Mouse (Mus musculus) hindbrain, postnatal 0 days (tissue): ENCODE measurements around the gene Gm9844. TPM values are rescaled to one million over a fixed set of nuclear protein-coding genes. Genes with fewer than 3 reads are reported as not detected.

Experiments
- ATAC-seq: fragments of 200-750 bp; cut with Nextera tagmentation; 2 replicates; pipeline ENCODE4 v1.8.0; 2017; ENCODE audit warnings: mild to moderate bottlenecking, moderate TSS enrichment, moderate library complexity
- DNase-seq: peaks from one replicate; pipeline ENCODE4 v3.0.0-alpha.2; 2015; ENCODE audit warnings: low spot score
- H3K27ac ChIP-seq: fragments of 300-500 bp; sonication (generic); 2 replicates; pipeline ENCODE4 v1.5.1; 2014; ENCODE audit warnings: mild to moderate bottlenecking
- H3K27me3 ChIP-seq: fragments of 300-500 bp; sonication (generic); 2 replicates; pipeline ENCODE4 v1.6.1; 2014; ENCODE audit warnings: low read length, mixed read lengths; ENCODE audit not compliant: insufficient read depth
- H3K36me3 ChIP-seq: fragments of 300-500 bp; sonication (generic); 2 replicates; pipeline ENCODE4 v1.6.1; 2014; ENCODE audit warnings: low read length, mixed read lengths; ENCODE audit not compliant: insufficient read depth
- H3K4me1 ChIP-seq: fragments of 300-500 bp; sonication (generic); 2 replicates; pipeline ENCODE4 v1.6.1; 2014; ENCODE audit warnings: antibody characterized with exemption, low read length, mixed read lengths; ENCODE audit not compliant: insufficient read depth
- H3K4me2 ChIP-seq: fragments of 300-500 bp; sonication (generic); 2 replicates; pipeline ENCODE4 v1.6.1; 2014; ENCODE audit warnings: low read depth, mild to moderate bottlenecking, low read length, moderate library complexity, mixed read lengths
- H3K4me3 ChIP-seq: fragments of 300-500 bp; sonication (generic); 2 replicates; pipeline ENCODE4 v1.5.1; 2014; ENCODE audit warnings: low read length
- H3K9ac ChIP-seq: fragments of 300-500 bp; sonication (generic); replicated peaks from 2 replicates; pipeline ENCODE4 v1.6.1; 2014; ENCODE audit warnings: mild to moderate bottlenecking, low read length, moderate library complexity, mixed read lengths
- H3K9me3 ChIP-seq: fragments of 300-500 bp; sonication (generic); 2 replicates; pipeline ENCODE4 v1.6.1; 2016; ENCODE audit warnings: low read length, mixed read lengths
- CTCF ChIP-seq: IDR thresholded peaks from 2 replicates; pipeline ENCODE4 v1.5.1; 2016; ENCODE audit warnings: antibody characterized with exemption, control low read depth, low read depth
- WGBS: fragments of 180-500 bp; shearing (Covaris S2); extraction: QIAGEN DNeasy Blood & Tissue Kit; methylation state at CpG from one replicate; pipeline ENCODE4 v1.1.7; 2014; 5-methylcytosine and 5-hydroxymethylcytosine counted together
- polyA plus RNA-seq: library from polyadenylated mRNA; unstranded; fragments of >200 nt; fragmentation: Nextera tagmentation; extraction: Ambion mirVana; gene quantifications from 2 replicates; pipeline ENCODE4 v1.2.1, GENCODE M21; 2015
- total RNA-seq: library from RNA; depleted of rRNA; stranded (reverse); fragments of >200 nt; gene quantifications from 2 replicates; pipeline ENCODE4 v1.2.3, GENCODE M21; 2014; rRNA removed

Gene Gm9844
- total and polyA plus RNA-seq, 2 experiments from 2014 or later, result 2.5 to 32.5 TPM

- peak; percentile 88 for TF ChIP-seq CTCF
- WGBS, result 12% methylated on average over 3 of the region's 3 CpGs
- H3K4me1 ChIP-seq, result peaks cover 6% of the 10 kb centered on the region; the same call in 1 of the 2 replicates
- H3K4me3 ChIP-seq, result peak overlapping the region; percentile 62
- peak overlapping the region; percentile 68 for H3K27ac ChIP-seq
- H3K27me3 ChIP-seq, result no peaks in the 10 kb centered on the region
- H3K9ac ChIP-seq, result peak overlapping the region; percentile 71; the same call in 1 of the 2 replicates
- DNase-seq (peak; percentile 81), ATAC-seq (no peak)
- H3K36me3 ChIP-seq, result peaks cover 6% of the 10 kb centered on the region; the same call in 1 of the 2 replicates
- H3K4me2 ChIP-seq, result peak overlapping the region; percentile 86
- no peaks in the 10 kb centered on the region for H3K9me3 ChIP-seq
Measured at GRCm38 (mm10) chr7:24904936-24905335, 42.9 kb downstream of the Gm9844 start.

GRCm38 (mm10) chr7:24906551-24906950, 44.5 kb downstream of the Gm9844 start:
- Histone ChIP-seq H3K4me1 (peaks cover 6% of the 10 kb centered on the region; the same call in 1 of the 2 replicates), H3K27me3 (no peaks in the 10 kb centered on the region), H3K9ac (no peak overlapping the region), H3K9me3 (no peaks in the 10 kb centered on the region), H3K4me3 (no peak overlapping the region), H3K27ac (no peak overlapping the region), H3K4me2 (no peak overlapping the region), H3K36me3 (peaks cover 6% of the 10 kb centered on the region; the same call in 1 of the 2 replicates)
- DNase-seq (no peak), ATAC-seq (no peak)
- TF ChIP-seq CTCF, result no peak
- 45% methylated on average over 6 of the region's 6 CpGs for WGBS

- DNase-seq (no peak), ATAC-seq (no peak)
- 47% methylated on average over 13 of the region's 13 CpGs for WGBS
- Histone ChIP-seq H3K4me3 (no peak overlapping the region), H3K36me3 (peaks cover 6% of the 10 kb centered on the region; the same call in 1 of the 2 replicates), H3K27me3 (no peaks in the 10 kb centered on the region), H3K4me1 (peaks cover 6% of the 10 kb centered on the region; the same call in 1 of the 2 replicates), H3K9me3 (no peaks in the 10 kb centered on the region), H3K4me2 (no peak overlapping the region), H3K9ac (no peak overlapping the region), H3K27ac (no peak overlapping the region)
- 0 out of 2 replicates have a peak, but pooled peaks have one; percentile 4 for TF ChIP-seq CTCF
Measured at GRCm38 (mm10) chr7:24907211-24907748, 45.3 kb downstream of the Gm9844 start.

Other genes with a start within 250 kb of the Gm9844 start
- gene Lypd3, start 225.7 kb upstream of the Gm9844 start, total RNA-seq, result 1.3 and 1.4 TPM in 2 replicates
- 1.2 and 1.3 TPM in 2 replicates for gene Lypd3, start 225.7 kb upstream of the Gm9844 start, polyA plus RNA-seq
- gene Tex101, start 185.5 kb upstream of the Gm9844 start, total RNA-seq, result not detected in 2 replicates
- not detected in 2 replicates for gene Tex101, start 185.5 kb upstream of the Gm9844 start, polyA plus RNA-seq
- not detected in 2 replicates for gene BC049730, start 153.0 kb upstream of the Gm9844 start, total RNA-seq
- not detected in 2 replicates for gene BC049730, start 153.0 kb upstream of the Gm9844 start, polyA plus RNA-seq
- not detected in 2 replicates for gene Gm4763, start 135.3 kb upstream of the Gm9844 start, total RNA-seq
- not detected in 2 replicates for gene Gm4763, start 135.3 kb upstream of the Gm9844 start, polyA plus RNA-seq
- gene Cd177, start 101.9 kb upstream of the Gm9844 start, total RNA-seq, result 2.2 and 2.8 TPM in 2 replicates
- 0.38 and 0.55 TPM in 2 replicates for gene Cd177, start 101.9 kb upstream of the Gm9844 start, polyA plus RNA-seq
- gene Ceacam10, start 85.0 kb upstream of the Gm9844 start, total RNA-seq, result not detected in 2 replicates
- 0.63 and 0.80 TPM in 2 replicates for gene Ceacam10, start 85.0 kb upstream of the Gm9844 start, polyA plus RNA-seq
- gene Lypd4, start 7.7 kb downstream of the Gm9844 start, total RNA-seq, result not detected in 2 replicates
- gene Lypd4, start 7.7 kb downstream of the Gm9844 start, polyA plus RNA-seq, result not detected in 2 replicates
- gene Dmrtc2, start 7.8 kb downstream of the Gm9844 start, total RNA-seq, result 1.7 TPM in 1 of 2 replicates, not detected in the other
- gene Dmrtc2, start 7.8 kb downstream of the Gm9844 start, polyA plus RNA-seq, result 0.10 and 0.18 TPM in 2 replicates
- 483 and 611 TPM in 2 replicates for gene Rps19, start 22.2 kb downstream of the Gm9844 start, total RNA-seq
- 1,228 and 1,333 TPM in 2 replicates for gene Rps19, start 22.2 kb downstream of the Gm9844 start, polyA plus RNA-seq
- 0.10 and 0.11 TPM in 2 replicates for gene Cd79a, start 35.2 kb downstream of the Gm9844 start, total RNA-seq
- gene Cd79a, start 35.2 kb downstream of the Gm9844 start, polyA plus RNA-seq, result 0.63 and 0.93 TPM in 2 replicates
- gene Arhgef1, start 40.7 kb downstream of the Gm9844 start, total RNA-seq, result 16.9 and 33.6 TPM in 2 replicates
- 33.9 and 39.0 TPM in 2 replicates for gene Arhgef1, start 40.7 kb downstream of the Gm9844 start, polyA plus RNA-seq
- 0.90 and 6.6 TPM in 2 replicates for gene Gm4881, start 82.3 kb downstream of the Gm9844 start, total RNA-seq
- gene Gm4881, start 82.3 kb downstream of the Gm9844 start, polyA plus RNA-seq, result 2.4 TPM in 2 replicates
- gene Rabac1, start 110.5 kb downstream of the Gm9844 start, total RNA-seq, result 705 and 708 TPM in 2 replicates
- gene Rabac1, start 110.5 kb downstream of the Gm9844 start, polyA plus RNA-seq, result 497 and 530 TPM in 2 replicates
- gene Atp1a3, start 143.7 kb downstream of the Gm9844 start, total RNA-seq, result 572 and 588 TPM in 2 replicates
- 649 and 730 TPM in 2 replicates for gene Atp1a3, start 143.7 kb downstream of the Gm9844 start, polyA plus RNA-seq
- gene Grik5, start 210.1 kb downstream of the Gm9844 start, total RNA-seq, result 141 and 142 TPM in 2 replicates
- gene Grik5, start 210.1 kb downstream of the Gm9844 start, polyA plus RNA-seq, result 14.6 and 14.8 TPM in 2 replicates
- 38.4 and 40.4 TPM in 2 replicates for gene Zfp574, start 210.4 kb downstream of the Gm9844 start, total RNA-seq
- 23.7 and 26.3 TPM in 2 replicates for gene Zfp574, start 210.4 kb downstream of the Gm9844 start, polyA plus RNA-seq